Mouse (Mus musculus) heart, adult 2 months (tissue): Measurements from ENCODE around the gene Patj.

Source experiments
- CTCF ChIP-seq: fragments of 200-600 bp; IDR thresholded peaks from 2 replicates; pipeline ENCODE4 v1.8.1; 2022; ENCODE audit warnings: antibody characterized with exemption, mild to moderate bottlenecking, moderate library complexity
- EP300 ChIP-seq: fragments of 200-500 bp; IDR thresholded peaks from 2 replicates; pipeline ENCODE4 v1.6.1; 2011; ENCODE audit warnings: low read depth, low read length, control low read depth; ENCODE audit not compliant: insufficient read depth

DNA sequence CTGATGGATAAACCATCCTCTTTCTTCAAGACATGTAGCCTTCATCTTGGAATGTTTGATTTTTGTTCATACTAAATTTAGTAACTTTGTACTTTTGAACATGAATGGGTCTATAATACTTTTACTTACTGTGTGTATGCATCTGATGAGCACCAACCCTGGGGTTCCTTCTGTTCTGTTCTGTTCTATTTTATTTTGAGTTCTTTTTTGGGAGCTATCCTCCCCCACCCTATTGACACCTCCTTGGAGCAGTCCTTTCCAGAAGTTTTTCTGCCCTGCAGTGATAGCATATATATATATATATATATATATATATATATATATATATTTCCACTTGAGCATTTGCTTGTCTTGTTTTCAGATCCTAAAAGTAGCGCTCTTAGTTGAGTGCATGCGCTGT lies 57.1 kb downstream of the Patj start:
- TF ChIP-seq CTCF (no peak), EP300 (no peak)
